Mouse (Mus musculus) MEL-GATA-1-ER (cell line): ENCODE results near the gene Coro2a.
A peak's percentile ranks its signal among the peaks of the same experiment; 100 is the strongest.

Experiments
- DNase-seq: peaks from one replicate; pipeline ENCODE4 v3.0.0-alpha.2; 2012; ENCODE audit warnings: low read depth; ENCODE audit errors: extremely low read depth

Gene Coro2a

DNA sequence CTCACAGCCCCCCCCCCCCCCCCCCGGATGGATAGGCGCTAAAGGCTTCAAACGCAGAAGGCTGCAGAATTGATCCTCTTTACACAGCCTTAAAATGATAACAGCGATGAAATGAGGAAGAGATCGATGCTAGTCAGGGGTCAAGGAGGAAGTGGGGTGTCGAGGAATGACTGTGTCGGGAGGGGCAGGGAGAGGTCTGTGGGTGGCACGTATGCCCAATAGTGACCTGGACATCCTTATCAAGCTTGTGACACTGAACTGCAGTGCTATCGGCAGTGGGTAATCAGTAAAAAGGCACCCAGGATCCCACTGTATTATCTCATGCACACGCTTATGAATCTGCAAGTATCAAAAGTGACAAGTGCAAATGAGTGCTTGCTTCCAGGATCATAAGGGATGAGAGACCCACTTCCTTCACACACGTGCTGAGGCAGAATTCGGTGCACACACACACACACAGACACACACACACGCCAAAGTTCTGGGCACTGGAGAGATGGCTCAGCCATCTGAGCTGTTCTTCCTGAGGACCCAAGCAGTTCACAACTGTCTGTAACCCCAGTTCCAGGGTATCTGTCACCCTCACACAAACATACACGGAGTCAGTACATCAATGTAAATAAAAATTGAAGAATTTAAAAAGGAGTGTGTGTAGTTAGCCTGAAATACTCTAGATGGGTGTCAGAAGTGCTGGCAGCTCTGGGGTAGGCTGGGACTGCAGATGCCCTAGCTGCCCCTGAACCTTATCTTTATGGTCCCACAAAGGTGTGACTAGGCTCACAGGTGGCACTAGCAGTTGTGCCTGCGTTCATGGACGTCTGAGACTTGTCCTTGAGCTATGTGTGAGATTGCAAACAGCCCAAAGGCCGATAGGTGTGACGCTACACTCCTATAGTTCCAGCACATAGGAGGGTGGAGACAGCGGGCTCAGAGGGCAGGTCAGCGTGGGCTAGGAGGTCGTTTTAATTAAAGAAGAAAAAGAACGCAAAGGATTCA, 43.0 kb downstream of the Coro2a start:
- DNase-seq: no peak

DNA sequence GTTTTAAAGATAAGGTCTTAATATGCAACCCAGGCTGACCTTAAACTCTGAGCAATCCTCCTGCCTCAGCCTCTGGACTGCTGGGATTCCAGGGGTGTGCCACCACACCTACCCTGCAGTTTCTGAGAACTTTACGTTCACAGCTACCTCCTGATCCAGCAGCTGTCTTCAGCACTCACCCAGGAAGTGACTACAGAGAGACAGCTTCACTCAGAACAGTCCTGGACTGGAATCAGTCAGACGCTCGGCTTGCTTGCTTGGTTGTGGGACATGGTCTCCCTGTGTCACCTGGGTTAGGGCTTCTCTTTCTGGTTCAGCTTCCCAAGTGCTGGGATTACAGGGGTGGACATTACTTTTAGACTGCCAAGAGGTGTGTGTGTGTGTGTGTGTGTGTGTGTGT, 45.1 kb downstream of the Coro2a start:
- DNase-seq: no peak

DNA sequence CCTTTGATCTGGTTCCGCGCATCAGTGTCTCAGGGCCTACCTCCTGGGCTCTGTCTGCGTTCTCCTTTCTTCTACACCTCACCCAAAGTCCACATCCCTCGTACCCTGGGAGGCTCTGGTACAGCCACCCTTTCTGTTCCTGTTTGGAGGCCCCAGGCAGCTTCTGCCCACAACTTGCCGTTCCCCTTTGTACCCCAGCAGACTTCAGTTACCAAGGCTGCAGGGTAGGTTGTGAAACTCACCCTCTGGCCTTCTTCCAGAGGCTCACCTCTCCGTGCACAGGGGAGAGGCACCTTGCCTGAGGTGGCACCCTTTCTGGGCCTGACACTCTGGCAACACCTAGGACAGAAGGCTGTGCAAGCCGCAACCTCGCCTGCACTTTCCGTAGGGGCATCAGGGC, 46.2 kb downstream of the Coro2a start:
- no peak for DNase-seq

GRCm38 (mm10) chr4:46554295-46555069, 47.5 kb downstream of the Coro2a start:
- DNase-seq: peak; percentile 81

- DNase-seq: no peak
Observed at GRCm38 (mm10) chr4:46553864-46554263, 48.1 kb downstream of the Coro2a start.

DNA sequence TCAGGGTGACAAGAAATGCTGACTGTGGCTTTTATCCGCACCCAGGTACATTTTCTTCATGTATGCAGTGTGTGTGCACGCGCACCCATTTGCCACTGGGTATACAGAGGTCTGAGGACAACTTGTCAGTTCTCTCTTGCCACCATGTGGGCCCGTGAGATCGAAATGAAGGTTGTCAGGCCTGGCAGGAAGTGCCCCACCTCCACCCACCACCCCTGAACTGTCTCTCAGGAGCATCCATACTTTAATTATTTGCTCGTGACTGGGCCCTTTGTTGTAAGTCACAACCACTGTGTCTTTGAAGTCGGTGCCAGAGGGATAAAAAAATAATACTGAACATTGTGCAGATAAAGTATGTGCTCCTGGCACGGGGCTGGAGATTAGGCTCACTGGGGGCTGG, 51.6 kb downstream of the Coro2a start:
- no peak for DNase-seq

DNA sequence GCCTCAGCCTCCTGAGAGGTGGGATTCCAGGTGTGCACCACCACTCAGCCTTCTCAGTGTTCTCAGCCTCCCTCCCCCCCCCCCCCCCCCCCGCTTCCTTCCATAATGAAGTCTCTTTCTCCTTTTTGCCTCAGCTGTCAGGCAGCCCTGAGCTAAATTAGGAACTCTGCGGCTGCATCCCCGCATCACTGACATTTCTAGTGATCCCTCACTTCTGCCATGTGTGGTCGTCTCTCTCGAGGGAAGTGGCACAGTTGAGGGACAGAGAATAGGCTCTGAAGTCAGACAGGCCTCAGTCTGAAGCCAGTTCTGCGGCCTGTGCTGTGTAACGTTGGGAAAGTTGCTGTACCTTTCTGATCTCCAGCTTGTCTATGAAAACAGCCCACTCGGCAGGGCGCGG, 52.0 kb downstream of the Coro2a start:
- DNase-seq: no peak

DNA sequence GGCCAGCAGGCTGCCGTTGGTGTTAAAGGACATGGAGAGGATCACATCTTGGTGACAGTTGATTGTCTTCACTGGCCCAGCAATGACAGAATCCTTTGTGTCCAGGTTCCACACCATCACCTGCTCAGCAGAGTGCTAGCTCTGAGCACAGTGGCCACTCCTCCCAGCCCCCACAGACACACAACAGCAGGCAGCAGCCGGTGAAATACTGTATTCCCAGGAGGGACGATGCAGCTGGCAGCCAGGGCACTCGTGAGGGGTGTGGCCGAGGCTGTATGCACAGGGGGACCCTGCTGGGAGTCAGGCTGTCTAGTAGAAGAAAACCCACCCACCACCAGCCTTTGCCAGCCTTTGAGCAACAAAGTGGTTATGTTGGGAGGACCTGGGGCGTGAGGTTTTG, 55.3 kb downstream of the Coro2a start:
- no peak for DNase-seq

DNA sequence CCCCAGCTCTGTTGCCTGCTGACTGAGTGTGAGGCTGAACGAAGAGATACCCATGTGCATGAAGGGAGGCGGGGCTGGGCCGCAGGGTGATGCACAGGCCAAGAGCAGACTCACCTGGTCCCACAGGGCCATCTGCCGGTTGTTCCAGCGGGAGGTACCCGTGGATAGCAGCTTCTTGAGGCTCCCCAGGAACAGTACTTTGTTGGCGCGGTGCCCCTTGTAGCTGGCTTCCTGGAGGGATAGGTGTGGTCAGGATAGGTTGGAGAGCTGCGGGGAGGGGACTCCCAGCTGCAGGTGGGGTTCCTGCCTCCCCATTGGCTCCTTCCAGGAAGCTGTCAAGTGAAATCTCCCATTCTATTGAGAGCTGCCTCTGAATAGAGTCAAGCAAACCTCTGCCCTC, 56.5 kb downstream of the Coro2a start:
- no peak for DNase-seq

- peak; percentile 51 for DNase-seq
Observed at GRCm38 (mm10) chr4:46544313-46544712, 57.7 kb downstream of the Coro2a start.

DNA sequence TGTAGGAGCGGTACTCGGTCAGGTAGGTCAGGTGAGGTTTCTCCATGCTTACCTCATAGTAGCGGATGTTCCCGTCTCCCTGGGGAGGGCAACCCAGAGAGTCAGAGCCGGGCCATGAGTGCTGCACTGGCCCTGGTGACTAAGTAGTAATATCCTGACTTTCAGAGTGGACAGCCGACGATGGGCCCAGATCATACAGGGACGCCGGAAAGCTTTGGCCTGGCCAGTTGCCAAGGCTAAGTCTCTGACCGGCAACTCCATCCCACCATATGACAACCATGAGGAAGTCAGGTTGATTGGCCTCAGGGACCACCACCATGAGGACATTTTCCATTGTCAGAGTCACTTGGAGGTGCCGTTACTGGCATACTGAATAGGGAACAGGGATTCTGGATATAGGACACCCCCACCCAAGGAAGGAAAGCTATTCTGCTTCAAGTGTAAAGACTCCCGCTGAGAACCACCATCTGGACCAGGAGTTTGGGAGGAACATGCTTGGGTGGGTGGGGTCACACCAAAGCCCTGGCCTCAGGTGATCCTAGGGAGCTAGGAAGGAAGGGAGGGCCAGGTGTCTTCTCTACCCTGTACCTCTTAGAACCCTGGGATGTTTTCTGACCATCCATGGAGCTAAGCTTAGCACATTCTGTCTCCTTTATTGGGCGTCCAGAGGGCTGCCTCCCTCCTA, 58.5 kb downstream of the Coro2a start:
- DNase-seq: no peak

DNA sequence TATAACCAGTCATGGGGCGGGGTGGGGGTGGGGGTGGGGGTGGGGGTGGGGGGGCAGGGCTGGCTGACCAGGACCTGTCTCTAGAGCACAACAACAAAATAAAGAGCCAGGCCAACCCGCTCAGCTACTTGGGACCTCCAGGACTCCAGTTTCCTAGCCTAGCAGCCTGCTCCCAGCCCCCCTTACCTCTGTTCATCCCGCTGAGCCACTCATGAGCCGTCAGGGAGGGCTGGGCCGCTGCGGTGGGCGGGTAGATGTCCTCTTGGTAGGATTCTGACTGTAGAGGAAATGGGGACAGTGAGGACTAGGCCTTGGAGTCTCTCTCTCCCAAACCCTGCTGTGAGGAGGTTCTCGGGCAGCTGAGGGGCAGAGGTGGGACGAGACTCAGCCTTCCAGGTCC, 60.3 kb downstream of the Coro2a start:
- DNase-seq: no peak

DNA sequence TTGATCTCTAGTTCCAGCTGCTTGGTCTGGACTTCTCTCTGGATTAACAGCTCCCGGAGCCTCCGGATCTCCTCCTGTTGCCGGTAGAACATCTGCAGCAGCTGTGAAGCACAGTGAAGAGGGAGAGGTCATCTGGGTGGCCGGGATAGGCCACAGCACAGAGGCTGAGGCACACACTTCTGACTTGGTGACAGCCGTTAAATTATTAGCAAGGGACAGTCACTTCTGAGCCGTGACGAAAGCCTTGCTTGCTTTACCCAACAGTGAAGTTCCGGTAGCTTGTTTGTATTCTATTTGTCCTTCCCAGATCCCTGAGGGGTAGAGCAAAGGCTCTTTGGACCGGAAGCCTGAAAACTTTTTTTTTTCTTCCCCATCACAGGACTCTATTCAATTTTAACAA, 62.8 kb downstream of the Coro2a start:
- no peak for DNase-seq

GRCm38 (mm10) chr4:46535840-46536361, 66.1 kb downstream of the Coro2a start, which contains the start of gene Trim14:
Gene Trim14 (minus strand): TSS chr4:46536141.
- DNase-seq: no peak

GRCm38 (mm10) chr4:46535094-46535830, 66.7 kb downstream of the Coro2a start:
- no peak for DNase-seq

DNA sequence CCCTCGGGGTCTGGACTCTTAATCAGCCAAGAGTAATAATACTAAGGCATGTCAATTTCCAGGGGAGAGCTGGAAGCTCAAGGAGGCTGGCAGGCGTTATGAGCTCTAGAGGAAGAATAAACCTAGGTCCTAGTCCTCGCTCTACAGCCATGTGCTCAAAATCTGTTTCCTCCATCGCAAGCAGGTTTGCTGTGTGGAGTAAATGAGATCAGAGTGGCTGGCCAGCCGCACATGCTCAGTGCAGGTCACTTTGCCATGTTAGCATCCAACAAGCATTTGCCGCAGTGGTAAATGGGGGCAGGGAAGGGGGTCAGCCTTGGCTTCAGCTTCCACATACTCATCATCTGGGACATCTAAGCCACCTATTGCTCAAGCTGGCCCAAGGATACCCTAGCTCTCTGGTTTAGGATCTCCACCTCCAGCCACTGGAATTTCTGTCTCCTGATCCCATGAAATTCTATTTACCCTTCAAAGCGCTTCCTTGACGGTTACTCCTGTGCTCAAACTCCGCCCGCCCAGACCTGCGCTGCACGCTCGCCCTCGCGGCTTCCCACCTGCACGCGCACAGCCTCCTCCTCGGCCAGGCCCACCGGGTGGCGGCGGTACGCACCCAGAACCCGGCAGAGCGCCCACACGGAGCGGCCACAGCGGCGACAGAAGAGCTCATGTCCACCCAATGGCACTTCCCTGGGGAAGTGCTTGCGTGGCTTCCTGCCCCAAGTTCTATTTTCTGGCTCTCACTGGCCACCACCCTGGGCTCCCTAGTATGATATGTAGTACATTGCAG, 67.9 kb downstream of the Coro2a start:
- no peak for DNase-seq

- DNase-seq: no peak
Observed at GRCm38 (mm10) chr4:46532926-46533325, 69.1 kb downstream of the Coro2a start.

- DNase-seq: no peak
Observed at GRCm38 (mm10) chr4:46532511-46532910, 69.5 kb downstream of the Coro2a start.

DNA sequence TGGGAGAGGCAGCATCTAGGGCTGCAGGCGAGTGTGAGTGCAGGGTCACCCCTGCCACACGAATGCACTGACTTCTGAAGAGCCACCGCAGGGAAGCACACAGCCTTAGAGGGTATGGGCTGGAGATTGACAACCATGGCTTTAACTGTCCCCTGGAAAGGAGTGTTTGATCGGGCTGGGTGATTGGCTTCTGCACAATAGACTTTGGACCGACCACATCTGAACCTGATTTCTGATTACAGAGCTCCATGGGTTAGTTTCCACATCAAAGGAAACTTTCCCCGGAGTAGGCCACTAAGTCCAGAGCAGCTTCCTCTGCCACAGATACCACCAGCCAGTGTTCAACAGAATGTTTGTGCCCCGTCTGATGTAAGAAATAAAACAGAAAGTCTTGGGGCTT, 72.3 kb downstream of the Coro2a start:
- no peak for DNase-seq

- no peak for DNase-seq
Observed at GRCm38 (mm10) chr4:46527558-46527926, 74.5 kb downstream of the Coro2a start.
